Mouse (Mus musculus) kidney, adult 9 months (tissue): ENCODE results near the gene Ppp1r14a.

ENCODE experiments used
- DNase-seq: peaks from one replicate; pipeline ENCODE4 v3.0.0; 2022

Gene Ppp1r14a

DNA sequence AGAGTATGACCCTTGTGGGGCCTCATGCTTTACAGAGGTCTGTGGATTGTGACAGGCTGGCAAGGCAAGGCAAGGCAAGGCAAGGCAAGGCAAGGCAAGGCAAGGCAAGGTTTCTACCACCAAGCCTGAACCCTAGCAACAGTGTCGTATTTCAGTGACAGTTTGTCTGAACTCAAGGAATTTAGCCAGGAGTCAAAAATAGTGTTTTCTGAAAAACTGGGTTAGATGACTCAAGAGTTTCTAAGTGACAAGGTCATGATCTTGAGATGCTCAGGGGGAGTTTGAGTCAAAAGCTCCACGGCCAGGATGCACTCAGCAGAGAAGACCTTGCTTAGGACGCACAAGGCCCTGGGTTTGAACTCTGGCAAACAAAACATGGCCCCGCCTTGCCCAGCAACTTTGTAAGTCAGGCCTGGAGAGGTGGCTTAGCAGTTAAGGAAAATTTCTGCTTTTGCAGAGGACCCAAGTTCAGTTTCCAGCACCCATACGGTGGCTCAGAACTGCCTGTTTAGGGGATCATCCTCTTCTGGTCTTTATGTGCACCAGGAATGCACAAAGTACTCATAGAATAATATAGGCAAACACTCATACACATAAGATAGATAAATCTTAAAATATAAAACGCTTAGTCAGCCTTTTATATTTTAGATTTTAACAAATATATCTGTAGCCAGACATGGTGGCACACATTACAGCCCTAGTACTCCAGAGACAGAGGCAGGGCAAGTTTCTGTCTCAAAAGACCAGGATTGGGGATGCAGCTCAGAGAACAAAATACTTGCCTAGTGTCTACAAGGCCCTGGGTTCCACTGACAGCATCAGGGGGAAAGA lies 46.9 kb downstream of the Ppp1r14a start:
- DNase-seq, result no peak

DNA sequence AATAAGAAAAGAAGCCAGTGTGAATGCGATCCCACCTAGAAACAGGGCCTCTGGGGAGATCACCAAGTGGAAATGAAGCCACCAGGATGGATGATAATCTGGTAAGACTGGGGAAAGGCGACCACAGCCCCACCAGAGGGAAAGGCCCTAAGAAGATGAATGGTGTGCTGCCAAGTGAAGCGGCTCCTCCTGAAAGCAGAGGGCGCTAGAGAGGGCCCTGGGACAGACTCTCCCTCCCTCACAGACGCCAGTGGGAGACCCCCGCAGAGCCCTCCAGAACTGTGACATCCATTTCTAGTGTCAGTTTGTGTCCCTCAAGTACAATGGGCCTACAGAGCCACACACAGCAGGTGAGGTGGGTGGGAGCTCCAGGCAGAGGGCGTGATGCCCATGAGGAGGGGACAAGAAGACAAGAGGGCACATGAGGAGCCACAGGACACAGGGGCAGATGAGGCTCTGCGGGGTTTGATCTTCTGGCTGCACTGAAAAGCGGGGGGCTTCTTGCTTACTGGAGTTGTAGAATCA lies 47.7 kb downstream of the Ppp1r14a start:
- no peak for DNase-seq

DNA sequence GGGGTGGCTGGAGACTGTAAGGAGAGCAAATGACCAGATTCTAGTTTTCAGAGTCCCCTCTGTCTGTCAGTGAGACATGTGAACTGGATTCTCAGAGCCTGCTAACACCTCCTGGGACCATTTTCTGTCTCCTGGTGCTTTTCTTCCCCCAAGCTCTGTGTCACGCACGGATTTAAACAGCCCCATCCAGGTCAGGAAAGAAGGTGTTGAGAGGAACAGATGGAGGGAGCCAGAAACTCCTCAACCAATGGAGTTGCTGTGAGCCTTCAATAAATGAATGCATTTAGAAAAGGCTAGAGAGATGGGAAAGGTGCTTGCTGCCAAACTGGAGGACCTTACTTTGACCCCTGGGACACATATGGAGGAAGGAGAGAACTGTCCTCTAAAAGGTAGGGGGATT lies 48.7 kb downstream of the Ppp1r14a start:
- DNase-seq, result no peak

DNA sequence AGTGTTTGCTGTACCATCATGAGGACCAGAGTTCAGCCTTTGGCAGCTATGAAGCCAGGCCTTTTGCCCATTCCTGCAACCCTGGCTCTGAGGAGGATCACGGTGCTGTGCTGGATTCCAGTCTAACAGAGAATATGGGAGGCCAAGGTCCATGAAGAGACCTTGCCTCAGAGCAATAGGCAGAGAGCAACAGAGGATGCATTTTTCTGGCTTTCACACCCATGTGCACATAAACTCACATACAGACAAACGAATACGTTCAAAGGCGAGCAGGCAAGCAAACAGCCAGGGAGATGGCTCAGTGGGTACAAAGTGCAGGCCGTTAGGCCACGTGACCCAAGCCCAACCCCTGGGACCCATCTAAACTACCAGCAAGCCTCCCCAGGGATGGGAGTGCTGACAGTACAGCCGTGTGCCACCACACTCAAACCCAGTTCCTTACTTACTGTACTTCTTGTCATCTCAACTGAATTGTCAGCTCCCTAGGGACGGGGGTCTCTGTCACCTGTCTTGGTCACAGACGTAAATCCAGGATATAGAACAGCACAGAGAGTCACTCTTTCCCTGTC lies 49.3 kb downstream of the Ppp1r14a start:
- DNase-seq, result peak; percentile 47

DNA sequence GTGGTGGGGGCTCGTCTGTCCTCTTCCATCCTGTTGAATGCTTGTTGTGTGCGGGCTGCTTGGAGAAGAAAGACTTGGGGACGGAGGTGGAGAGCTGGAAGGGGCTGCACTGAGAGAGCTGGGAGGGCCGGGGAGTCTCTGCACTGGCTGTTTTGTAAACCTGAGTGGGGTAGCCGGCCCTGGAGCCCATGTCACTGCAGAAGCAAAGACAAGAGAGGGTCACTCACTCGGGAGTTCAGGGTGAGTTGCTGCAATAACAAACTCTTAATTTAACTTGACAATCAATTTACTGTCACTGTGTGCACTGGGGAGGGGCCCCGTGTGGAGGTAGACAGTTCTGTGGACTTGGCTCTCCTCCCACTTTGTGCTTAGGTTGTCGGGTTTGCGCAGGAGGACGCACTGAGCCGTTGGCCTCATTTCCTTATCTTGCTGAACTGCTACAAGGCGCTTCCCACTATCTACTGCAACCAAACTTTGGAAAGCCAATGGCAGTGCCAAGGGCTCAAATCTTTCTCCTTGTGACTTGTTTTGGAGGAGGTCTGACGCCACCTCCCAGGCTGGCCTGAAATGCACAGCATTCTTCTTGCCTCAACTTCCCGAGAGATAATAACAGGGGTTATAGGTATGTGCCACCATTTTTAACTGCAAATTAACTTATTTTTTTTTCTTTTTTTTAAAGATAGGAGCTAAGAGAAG lies 50.0 kb downstream of the Ppp1r14a start:
- DNase-seq, result no peak

DNA sequence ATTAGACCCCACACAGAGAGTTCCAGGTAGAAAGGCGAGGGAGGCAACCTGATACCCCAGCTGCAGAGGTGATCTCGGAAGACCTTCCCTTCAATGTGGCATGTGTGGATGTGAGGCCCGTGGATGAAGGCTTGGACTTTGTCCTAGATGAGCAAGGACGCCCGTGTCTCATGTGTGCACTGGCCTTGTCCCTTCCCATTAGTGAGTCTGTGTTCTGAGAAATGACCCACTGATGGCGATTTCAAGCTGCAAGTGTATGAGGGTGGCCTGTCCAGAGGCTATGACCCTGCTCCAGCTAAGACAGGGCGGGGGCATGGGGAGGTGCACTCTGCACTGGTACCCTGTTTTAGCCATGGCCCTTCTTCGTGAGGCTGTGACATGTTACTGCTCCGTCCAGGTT lies 51.1 kb downstream of the Ppp1r14a start:
- no peak for DNase-seq

DNA sequence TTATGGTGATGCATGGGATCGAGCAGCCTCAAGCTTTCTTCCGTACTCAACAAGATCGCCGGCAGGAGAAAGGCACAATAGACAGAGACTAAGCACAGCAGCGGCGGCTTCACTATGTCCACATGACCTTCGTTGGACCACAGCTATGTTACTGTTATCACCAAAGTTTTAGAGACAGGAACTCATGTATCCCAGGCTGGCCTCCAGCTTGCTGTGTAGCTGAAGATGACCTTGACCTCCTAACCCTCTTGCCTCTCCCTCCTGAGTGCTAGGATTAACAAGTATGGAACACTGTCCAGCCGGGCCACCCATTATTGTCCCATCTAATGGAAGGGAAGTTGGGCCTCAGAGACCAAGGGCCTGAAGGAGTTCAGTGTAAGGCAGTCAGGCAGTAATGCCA lies 51.7 kb downstream of the Ppp1r14a start:
- DNase-seq, result no peak

DNA sequence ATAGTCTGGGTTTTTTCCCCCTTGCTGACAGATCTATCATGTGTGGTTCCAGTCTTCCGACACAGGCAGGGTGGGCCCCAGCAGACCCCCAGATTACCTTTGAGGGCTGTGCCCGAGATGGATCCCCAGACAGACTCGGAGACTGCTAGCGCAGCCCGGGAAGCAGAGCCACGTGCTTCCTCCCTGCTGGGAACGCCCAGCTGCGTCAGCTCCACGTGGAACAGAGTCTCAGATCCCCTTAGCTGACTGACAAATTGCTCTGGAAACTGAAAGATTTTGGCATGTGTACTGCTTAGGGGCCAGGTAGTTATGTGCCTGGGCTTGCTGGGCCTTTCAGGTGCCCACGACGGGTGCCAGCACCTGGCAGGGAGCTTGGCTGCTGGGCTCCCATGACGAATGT lies 52.6 kb downstream of the Ppp1r14a start:
- DNase-seq, result no peak

DNA sequence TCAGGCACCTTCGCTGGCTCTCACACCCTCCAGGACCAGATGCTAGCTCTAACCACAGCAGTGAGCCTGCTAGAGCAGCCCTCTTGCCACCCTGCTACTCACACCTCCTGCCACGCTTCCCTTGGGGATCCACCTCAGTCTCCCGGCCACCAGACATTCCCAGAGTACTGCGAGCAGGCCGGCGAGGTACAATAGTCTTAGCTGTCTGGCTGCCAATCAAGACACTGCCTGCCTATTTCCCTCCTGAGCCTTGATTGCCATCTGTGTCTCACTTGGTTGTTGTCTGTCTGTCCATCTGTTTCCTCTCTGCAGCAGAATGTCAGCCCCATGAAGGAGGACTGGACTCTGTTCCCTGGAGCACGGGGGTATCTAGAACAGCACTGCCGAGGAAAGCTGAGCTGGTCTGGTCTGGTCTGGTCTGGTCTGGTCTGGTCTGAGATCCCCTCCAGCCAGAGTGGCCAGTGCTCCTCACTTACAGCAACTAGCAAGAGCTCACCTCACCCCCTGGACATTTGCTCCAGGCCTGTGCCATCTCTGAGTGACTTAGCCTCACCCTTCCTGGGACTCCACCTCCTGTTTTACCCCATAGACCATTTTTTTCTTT lies 53.5 kb downstream of the Ppp1r14a start:
- DNase-seq, result no peak
